Mouse (Mus musculus) mouse trophoblast stem cell (cell line): ENCODE results near the gene Fam19a5.

Experiments used
- in situ Hi-C, 2 experiments: fragments of 300-500 bp; cut with MseI, MboI; formaldehyde crosslinking; loops; 2 replicates in 1 of 2; 3 replicates in 1 of 2; pipeline ENCODE4 v1.15.1; 2025

The Fam19a5 gene

DNA sequence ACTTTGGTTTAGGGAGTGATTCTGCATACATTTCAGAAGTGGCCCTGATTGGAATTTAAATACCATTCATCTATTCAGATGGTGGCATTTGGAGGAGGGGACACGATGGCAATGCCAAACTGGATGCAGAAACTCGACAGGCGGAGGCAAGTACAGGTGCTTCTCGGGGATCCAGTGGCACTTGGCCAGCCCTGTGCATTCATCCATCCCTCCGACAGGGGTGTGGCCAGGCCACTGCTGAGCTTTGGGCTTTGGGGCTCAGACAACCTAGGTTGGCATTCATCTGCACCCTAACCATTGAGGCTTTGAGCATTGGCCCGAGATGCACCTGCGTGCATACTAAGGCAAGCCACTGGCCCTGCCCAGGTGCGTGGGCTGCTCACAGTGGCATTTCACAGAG lies 52.6 kb downstream of the Fam19a5 start:
- in situ Hi-C loops = no loop called here

DNA sequence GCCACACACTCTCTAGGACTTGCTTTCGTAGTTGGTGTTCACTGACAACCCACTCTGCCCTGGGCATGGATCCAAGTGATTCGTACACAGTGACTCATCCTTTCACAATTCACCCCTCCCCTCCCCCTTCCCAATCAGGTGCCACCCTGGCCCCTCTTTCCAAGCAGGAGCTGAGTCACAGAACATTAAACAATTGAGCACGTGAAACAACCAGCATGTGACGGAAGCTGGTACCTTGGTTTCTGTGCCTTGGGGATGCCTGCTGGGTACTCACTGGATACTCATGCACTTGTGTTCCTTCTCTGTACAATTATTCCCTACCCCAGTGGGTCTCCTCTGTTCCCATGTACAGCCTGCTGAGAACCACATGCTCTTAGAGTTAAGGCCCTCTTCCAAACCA lies 53.0 kb downstream of the Fam19a5 start:
- in situ Hi-C loops = no loop called here

DNA sequence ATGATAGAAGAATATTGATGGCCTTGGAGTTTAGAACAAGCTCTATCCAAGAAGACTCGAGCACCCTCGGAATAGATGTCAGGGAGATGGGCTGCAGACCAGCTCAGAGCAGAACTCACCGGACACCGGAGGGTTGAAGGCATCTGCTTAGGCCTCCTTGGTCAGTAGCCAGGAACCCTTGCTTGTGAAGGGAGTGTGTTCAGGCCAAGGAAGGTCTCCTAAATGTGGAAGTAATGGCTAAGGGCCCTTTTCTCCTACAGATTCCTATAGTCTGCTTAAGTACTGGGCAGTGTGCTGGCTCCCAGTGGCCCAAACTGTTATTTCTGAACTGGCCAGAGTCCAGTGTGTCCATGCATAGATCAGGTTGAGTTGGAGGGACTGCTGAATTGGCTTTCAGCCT lies 53.7 kb downstream of the Fam19a5 start:
- in situ Hi-C loops = no loop called here

DNA sequence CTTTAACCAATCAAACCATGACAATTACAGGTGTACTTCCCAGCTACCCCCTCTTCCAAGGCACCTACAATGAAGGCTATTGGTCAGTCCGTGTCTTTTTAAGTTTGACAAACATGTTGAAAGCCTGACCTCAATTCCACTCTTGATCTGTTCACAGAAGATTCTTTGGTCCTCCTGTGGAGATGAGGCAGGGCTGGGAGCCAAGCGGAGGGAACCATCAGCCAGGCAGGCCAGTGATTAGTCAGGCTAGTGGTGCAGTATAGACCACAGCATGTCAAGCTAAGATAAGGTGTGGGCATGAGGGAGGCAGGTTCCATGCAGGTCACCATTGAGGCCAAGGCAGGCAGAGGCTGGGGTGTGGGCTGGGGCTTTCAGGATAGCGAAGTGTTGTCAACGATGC lies 54.5 kb downstream of the Fam19a5 start:
- in situ Hi-C loops = no loop called here

DNA sequence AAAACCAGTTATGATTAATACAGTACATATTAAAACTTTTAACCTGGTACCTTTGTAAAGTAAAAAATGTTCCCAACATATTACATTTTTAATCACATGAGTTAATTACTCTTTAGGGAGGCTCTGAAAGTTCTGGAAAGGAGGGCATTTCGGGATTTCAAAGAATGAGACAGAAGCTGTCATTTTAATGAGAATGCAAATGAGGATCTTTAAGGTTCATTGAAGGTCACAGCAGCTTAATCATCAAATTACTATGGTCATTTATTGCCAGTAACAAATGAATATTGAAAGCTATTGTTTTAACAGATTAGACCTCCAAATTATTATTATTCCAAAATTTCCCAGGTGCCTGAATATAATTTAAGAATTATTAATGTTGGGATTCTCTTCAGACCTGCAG lies 59.2 kb downstream of the Fam19a5 start:
- in situ Hi-C loops = no loop called here

GRCm38 (mm10) chr15:87605504-87606280 lies 61.6 kb downstream of the Fam19a5 start:
- in situ Hi-C loops = no loop called here

- in situ Hi-C loops = no loop called here
Observed at GRCm38 (mm10) chr15:87606702-87607101, 62.6 kb downstream of the Fam19a5 start.

DNA sequence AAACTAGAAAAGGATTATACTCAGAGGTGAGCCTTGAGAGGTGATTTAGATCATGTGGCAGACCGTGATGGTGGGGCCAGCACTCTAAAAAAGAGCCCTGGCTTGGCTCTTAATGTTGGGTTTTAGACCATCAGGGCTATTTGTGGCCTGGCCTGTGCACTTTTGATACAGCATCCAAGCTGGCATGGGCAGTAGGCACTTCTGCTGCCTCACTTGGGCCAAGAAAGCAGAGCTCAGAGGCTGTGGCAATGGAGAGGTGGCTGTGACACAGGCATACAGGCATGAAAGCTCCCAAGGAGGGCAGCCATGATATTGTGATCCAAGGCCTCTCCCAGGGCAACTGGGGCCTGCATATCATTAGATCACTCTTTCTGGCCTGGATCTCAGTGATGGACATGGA lies 65.1 kb downstream of the Fam19a5 start:
- in situ Hi-C loops = no loop called here

GRCm38 (mm10) chr15:87623966-87624609 lies 80.0 kb downstream of the Fam19a5 start:
- in situ Hi-C loops = loop anchor here in 1 of 2 experiments (10.0 kb wide), 1 partner anchor 921 kb away; no protein-coding TSS in a partner anchor

DNA sequence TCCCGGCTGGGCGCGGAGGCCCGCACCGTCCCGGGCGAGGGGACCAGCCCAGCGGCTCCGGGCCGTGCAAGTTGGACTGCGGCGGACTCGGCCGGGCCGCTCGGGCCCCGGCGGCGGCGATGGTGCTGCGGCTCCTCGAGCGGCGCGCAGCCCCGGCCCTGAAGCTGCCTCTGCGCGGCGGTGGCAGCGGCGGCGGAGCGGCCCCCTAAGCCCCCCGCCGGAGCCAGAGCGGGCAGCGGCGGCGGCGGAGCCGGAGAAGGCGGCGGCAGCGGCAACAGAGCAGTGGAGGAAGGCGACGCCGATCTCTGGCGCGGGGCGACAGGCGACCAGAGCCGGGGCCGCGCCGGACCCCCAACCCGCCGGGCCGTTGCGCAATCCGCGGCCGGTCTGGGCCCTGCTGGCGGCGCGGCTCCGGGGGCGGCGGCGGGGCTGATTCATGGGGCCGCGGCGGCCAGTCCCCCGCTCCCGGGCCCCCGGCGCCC lies 80.6 kb downstream of the Fam19a5 start:
- in situ Hi-C loops = loop anchor here (10.0 to 25.0 kb wide), 2 partner anchors 920 to 1013 kb away; no protein-coding TSS in a partner anchor

GRCm38 (mm10) chr15:87625236-87626023 lies 81.3 kb downstream of the Fam19a5 start:
- in situ Hi-C loops = loop anchor here (10.0 to 25.0 kb wide), 2 partner anchors 919 to 1012 kb away; no protein-coding TSS in a partner anchor

- in situ Hi-C loops = loop anchor here (25.0 kb wide), 1 partner anchor 1002 kb away; no protein-coding TSS in a partner anchor
Observed at GRCm38 (mm10) chr15:87635272-87635671, 91.2 kb downstream of the Fam19a5 start.

GRCm38 (mm10) chr15:87636407-87636806 lies 92.3 kb downstream of the Fam19a5 start:
- in situ Hi-C loops = loop anchor here (25.0 kb wide), 1 partner anchor 1001 kb away; no protein-coding TSS in a partner anchor

DNA sequence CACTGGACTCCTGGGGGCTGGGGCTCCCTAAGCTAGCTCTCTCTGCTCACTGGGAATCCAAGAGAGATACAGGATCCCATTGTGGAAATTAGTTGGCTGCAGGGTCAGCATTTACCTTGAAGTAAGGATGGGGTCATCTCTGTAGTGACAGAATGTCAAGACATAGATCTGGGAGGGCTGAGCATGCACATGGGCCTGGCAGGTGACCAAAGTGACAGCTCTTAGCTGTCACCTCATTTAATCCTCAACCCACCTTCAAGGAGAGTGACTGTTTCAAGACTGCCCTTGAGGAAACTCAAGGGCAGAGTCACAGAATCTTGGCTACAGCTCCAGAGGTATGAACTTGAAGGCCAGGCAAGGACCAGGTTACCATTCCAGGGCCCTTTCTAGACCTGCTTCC lies 93.1 kb downstream of the Fam19a5 start:
- in situ Hi-C loops = loop anchor here (25.0 kb wide), 1 partner anchor 1000 kb away; no protein-coding TSS in a partner anchor

DNA sequence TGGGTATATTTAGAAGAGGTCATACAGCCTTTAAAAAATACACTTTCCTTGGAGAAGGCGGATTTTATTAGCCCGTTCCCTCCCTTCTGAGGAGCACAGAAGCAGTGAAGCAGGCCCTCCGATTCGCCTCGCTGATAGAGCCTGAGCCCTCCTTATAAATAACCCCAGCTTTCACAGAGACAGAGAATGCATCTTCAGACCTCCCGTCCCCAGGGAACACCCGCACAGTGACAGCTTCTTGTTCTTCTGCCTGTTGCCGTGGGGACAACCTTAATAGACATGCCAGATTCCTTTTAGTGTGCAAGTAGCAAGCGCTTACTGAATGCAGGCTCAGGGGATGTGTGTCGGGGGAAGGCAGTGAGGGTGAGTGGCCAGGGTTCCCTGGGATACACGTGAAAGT lies 94.2 kb downstream of the Fam19a5 start:
- in situ Hi-C loops = loop anchor here (25.0 kb wide), 1 partner anchor 999 kb away; no protein-coding TSS in a partner anchor

DNA sequence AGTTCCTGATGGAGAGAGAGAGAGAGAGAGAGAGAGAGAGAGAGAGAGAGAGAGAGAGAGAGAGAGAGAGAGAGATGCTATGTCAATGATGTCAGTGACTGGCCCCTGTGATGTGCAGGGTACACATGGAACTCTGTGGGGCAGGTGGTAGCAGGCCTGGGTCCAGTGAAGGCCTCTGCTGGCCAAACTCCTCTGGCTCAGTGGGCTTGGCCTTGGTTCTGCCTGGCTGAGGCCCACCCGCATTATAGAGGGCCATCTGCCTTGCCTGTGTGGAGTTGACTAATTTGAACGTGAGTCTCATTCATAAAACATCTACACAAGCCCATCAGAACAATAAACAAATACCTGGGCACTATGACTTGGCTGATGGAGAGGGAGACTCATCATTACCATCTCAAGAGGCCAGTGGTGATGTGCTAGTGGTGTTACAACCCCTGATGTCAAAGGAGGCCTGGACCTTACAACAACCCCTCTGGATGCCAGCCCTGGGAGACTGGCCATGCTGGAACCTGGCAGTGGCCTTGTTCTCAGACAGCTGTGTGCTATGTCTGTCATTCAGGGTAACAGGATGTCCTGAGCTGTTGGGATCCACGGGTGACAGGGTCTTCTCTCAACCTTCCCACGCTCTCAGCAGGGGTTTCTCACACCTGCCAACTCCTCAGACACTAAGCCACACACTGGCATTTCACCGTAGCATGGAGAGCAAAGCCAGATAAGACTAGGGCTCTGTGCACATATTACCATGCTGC lies 102.4 kb downstream of the Fam19a5 start:
- in situ Hi-C loops = loop anchor here (25.0 kb wide), 1 partner anchor 991 kb away; no protein-coding TSS in a partner anchor

DNA sequence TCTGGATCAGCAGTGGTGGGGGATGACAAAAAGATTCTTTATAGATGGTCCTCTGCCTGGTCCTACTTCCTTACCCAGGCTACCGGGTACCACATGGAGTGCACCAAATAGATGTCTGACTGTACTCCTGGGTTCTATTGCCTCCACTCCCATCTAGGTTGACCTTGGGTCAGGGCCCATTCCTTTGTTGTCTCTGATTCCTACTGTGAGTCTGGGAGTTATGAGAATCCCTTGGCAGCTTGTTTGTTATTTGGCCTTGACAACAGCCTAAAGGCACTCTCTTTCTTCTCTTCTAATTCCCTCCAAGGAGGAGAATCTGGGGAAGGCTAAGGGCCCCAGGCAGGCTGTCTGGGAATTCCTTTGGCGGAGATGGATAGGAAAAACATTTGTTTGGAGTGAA lies 105.6 kb downstream of the Fam19a5 start:
- in situ Hi-C loops = loop anchor here (25.0 kb wide), 1 partner anchor 988 kb away; no protein-coding TSS in a partner anchor

- in situ Hi-C loops = no loop called here
Observed at GRCm38 (mm10) chr15:87654551-87654950, 110.5 kb downstream of the Fam19a5 start.

- in situ Hi-C loops = no loop called here
Observed at GRCm38 (mm10) chr15:87656496-87657155, 112.5 kb downstream of the Fam19a5 start.

GRCm38 (mm10) chr15:87659729-87660128 lies 115.6 kb downstream of the Fam19a5 start:
- in situ Hi-C loops = no loop called here
